In the genomic region with DNA sequence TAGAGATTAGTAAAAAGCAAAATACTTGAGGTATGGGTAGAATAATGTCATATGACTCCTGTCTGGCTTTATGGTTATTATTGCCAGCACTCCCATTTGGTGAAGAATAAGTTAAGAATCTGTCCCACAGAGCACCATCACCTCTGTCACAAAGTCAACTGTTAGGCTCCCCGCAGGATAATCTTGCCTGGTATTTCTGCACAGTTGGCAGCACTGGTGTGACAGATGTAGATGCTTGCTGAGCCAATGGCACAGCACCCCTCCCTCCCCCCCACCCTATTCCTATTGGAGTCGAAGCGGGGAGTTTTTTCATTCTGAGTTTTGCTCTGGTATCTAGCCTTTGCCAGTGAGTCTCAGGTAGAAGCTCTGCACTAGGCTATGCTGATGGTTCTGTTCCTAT, we compare ENCODE assay signal across 26 mouse cellular contexts. TPM values are rescaled to one million over a fixed set of nuclear protein-coding genes. Genes with fewer than 3 reads are reported as not detected.
"Had no signal": no experiment of that assay in that cellular context is flagged by ENCODE, and none has a peak within 500 bp of the region (broad histone marks: within the 10 kb centered on the region; RNA-seq: fewer than 3 reads in every experiment).

No protein-coding gene starts in this region.

- H3K36me3 ChIP-seq: limb, embryonic 12.5 days; limb, embryonic 15.5 days; midbrain, embryonic 12.5 days; midbrain, embryonic 15.5 days; neural tube, embryonic 12.5 days; neural tube, embryonic 15.5 days had no signal

- H3K4me1 ChIP-seq: limb, embryonic 12.5 days; limb, embryonic 15.5 days; midbrain, embryonic 12.5 days; midbrain, embryonic 15.5 days; neural tube, embryonic 12.5 days; neural tube, embryonic 15.5 days had no signal

- H3K27me3 ChIP-seq: limb, embryonic 12.5 days; limb, embryonic 15.5 days; midbrain, embryonic 12.5 days; midbrain, embryonic 15.5 days; neural tube, embryonic 12.5 days; neural tube, embryonic 15.5 days had no signal

- H3K9ac ChIP-seq: limb, embryonic 12.5 days; limb, embryonic 15.5 days; liver, embryonic 14.5 days; liver, postnatal 0 days; lung, embryonic 14.5 days; midbrain, embryonic 12.5 days; midbrain, embryonic 15.5 days; neural tube, embryonic 12.5 days; neural tube, embryonic 15.5 days had no signal

- H3K9me3 ChIP-seq: limb, embryonic 12.5 days; limb, embryonic 15.5 days; midbrain, embryonic 12.5 days; midbrain, embryonic 15.5 days; neural tube, embryonic 12.5 days; neural tube, embryonic 15.5 days had no signal

- H3K4me3 ChIP-seq: left cerebral cortex, adult 2 months; limb, embryonic 12.5 days; limb, embryonic 15.5 days; midbrain, embryonic 12.5 days; midbrain, embryonic 15.5 days; neural tube, embryonic 12.5 days; neural tube, embryonic 15.5 days had no signal

- ATAC-seq: liver, postnatal 0 days; lung, postnatal 0 days; midbrain, embryonic 15.5 days had no signal

- H3K4me2 ChIP-seq: limb, embryonic 12.5 days; limb, embryonic 15.5 days; liver, embryonic 11.5 days; lung, embryonic 14.5 days; midbrain, embryonic 12.5 days; midbrain, embryonic 15.5 days; neural tube, embryonic 12.5 days; neural tube, embryonic 15.5 days had no signal

- DNase-seq: kidney, adult 9 months; kidney, postnatal 14 days; kidney, postnatal 4 days; liver, postnatal 0 days; lung, embryonic 14.5 days; right cerebral cortex, adult 18-20 months; right cerebral cortex, postnatal 14 days; right cerebral cortex, postnatal 4 days; thymus, adult 2 months; thymus, postnatal 14 days; thymus, postnatal 4 days had no signal

- H3K27ac ChIP-seq: left cerebral cortex, adult 2 months; limb, embryonic 12.5 days; limb, embryonic 15.5 days; liver, embryonic 14.5 days; macrophage; midbrain, embryonic 12.5 days; midbrain, embryonic 15.5 days; neural tube, embryonic 12.5 days; neural tube, embryonic 15.5 days; stomach, postnatal 0 days had no signal

RNA-seq across cellular contexts. Expression of a gene that starts 23.9 kb away (rescaled TPM):
- total RNA-seq: megakaryocyte, adult 5-6 weeks had no signal
- polyA plus RNA-seq: kidney, embryonic 16.5 days; limb, embryonic 12.5 days; limb, embryonic 15.5 days; liver, embryonic 11.5 days; liver, embryonic 14.5 days; liver, postnatal 0 days; lung, embryonic 14.5 days; lung, postnatal 0 days; macrophage; midbrain, embryonic 12.5 days; stomach, embryonic 14.5 days had no signal
